Mouse (Mus musculus) kidney, postnatal 25 days (tissue): ENCODE results near the gene Scgb1c1.

Source experiments
- DNase-seq, 2 experiments: peaks; one replicate each; pipeline ENCODE4 v3.0.0; 2021; ENCODE audit warnings: mixed read lengths in 2 of 2

The Scgb1c1 gene

GRCm38 (mm10) chr7:140844905-140845665 lies at the start of gene Scgb1c1:
TSS of gene Scgb1c1 (plus strand) at chr7:140845547.
- DNase-seq, result peak; percentile 89 to 95

DNA sequence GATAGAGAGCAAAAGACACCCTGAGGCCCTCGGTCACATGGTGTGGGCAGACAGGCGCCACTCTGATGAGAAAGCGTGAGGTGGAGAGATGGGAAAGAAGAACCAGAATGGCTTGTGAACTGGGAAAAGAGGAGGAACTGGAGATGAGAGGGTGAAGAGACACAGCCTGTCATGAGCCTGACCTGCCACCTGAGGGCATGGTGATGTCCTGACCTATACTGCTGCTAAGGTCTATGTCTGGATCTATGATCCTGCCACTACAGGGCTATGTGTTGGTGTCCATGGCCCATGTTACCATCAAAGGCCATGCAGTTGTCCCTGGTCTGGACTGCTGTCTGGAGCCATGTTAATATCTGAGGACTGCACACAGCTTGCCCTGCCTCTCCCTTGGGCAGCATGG lies 47.7 kb upstream of the Scgb1c1 start:
- no peak for DNase-seq

DNA sequence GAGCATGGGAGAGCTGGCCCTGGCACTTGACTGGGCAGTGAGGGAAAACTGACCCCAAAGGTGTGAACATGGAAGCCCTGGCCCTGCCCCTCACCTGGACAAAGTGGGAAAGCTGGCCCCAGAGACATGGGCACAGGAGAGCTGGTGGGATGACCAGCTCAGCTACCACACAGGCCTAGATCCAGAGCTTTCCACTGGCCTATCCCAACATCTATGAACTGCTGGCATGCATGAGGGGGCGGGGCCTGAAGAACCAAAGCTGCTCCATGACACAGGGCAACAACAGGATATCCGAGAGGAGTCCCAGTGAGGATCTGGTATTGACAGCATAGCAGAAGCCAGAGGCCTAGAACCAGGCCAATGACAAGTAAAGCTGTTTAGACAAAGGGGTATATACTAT lies 47.1 kb upstream of the Scgb1c1 start:
- no peak for DNase-seq

- DNase-seq, result peak; percentile 56 to 70
Observed at GRCm38 (mm10) chr7:140802629-140803028, 42.7 kb upstream of the Scgb1c1 start.

DNA sequence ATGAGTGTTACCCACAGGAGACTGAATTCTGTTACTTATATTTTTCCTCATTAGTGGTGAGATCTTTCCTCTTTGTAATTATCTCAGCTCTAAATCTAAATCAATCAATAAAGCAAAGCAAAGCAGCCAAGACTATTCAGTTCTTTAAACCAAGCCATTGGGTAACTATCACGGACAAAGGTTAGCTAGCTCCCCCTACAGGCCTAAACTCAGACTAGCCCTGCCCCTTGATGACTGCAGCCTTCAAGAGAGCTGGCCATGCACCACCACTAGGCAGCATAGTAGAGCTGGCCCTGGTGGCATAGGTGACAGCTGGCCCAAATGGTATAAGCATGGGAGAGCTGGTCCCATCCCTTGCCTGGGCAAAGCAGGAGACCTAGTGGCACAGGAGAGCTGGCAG lies 39.6 kb upstream of the Scgb1c1 start:
- DNase-seq, result peak; percentile 80 to 83

GRCm38 (mm10) chr7:140810496-140810895 lies 34.9 kb upstream of the Scgb1c1 start:
- no peak for DNase-seq

DNA sequence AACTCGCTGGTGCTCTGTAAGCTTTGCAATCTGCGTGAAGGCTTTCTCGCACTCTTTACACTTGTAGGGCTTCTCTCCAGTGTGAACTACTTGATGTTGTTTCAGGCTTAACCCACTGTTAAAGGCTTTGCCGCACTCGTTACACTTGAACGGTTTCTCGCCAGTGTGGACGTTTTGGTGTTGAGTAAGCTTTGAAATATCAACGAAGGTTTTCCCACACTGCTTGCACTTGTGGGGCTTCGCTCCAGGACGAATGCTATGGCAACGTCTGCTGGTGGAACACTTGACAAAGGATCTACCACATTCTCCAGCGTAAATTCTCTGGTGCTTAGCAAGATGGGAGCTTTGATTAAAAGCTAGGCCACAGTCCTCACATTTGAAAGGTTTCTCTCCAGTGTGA lies 33.6 kb upstream of the Scgb1c1 start:
- no peak for DNase-seq

DNA sequence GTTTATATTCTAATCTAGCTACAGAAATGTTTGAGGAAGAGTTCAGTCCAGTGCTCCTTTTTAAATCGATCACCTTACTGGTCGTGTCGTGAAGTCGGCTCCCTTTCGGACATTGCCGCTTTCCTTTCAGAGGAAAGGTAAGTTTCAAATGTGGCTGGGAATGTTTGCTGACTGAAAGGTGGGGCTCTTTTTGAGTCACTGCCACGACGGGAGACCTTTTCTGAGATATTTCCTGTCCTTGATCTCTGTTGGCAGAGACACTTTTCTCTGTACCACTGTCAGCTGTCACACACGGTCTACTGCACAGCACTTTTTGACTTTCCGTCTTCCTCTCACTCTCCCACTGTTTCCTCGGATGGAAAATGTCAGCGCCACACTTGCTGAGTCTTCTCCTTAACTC lies 32.5 kb upstream of the Scgb1c1 start:
- DNase-seq, result no peak

- DNase-seq, result no peak
Observed at GRCm38 (mm10) chr7:140820173-140820572, 25.2 kb upstream of the Scgb1c1 start.

DNA sequence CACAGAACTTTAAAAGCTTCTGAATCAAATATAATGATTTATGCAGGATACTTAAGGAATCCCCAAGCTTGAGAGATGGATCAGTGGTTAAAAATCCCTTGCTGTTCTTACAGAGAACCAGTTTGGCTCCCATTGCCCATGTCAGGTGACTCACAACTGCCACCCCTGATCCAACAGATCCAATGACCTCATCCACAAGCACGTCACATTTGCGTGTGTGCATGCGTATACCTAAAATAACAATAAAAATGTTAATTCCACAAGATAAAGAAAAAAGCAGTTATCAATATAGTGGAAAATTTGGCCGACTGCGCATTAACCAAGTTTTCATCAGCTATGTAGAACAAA lies 24.1 kb upstream of the Scgb1c1 start:
- no peak for DNase-seq

GRCm38 (mm10) chr7:140821653-140822329 lies 23.6 kb upstream of the Scgb1c1 start, which contains the start of gene Zfp941:
TSS of gene Zfp941 (minus strand) at chr7:140822178.
- peak; percentile 53 to 79 for DNase-seq

- no peak for DNase-seq
Observed at GRCm38 (mm10) chr7:140822731-140823130, 22.6 kb upstream of the Scgb1c1 start.

- peak; percentile 81 to 91 for DNase-seq
Observed at GRCm38 (mm10) chr7:140828171-140828881, 17.0 kb upstream of the Scgb1c1 start.

DNA sequence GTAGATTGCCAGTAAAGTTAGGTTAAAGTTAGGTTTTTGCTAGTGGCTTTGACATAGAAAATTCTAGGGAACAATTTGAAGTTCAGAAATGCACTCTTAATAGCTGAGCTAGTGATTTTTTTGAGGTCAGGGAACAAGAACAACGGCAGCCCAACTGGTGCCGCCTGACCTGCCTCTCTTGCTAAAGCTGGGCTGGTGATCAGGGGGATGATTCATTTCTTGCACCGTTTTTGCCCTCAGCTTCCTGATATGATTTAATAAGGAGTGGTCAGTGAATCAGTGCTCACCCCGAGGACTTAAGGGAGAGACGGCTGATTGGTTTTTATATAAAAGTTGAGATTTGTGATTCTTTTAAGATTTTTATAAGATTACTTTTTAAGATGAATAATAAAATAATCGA lies 13.9 kb upstream of the Scgb1c1 start:
- DNase-seq, result no peak

- no peak for DNase-seq
Observed at GRCm38 (mm10) chr7:140833341-140833740, 12.0 kb upstream of the Scgb1c1 start.

GRCm38 (mm10) chr7:140834968-140835757 lies 10.2 kb upstream of the Scgb1c1 start, which contains the start of gene Urah:
TSS of gene Urah (plus strand) at chr7:140835018.
- DNase-seq, result peak in 1 of 2 experiments; percentile 59

GRCm38 (mm10) chr7:140835758-140836087 lies 9.6 kb upstream of the Scgb1c1 start:
- no peak for DNase-seq

DNA sequence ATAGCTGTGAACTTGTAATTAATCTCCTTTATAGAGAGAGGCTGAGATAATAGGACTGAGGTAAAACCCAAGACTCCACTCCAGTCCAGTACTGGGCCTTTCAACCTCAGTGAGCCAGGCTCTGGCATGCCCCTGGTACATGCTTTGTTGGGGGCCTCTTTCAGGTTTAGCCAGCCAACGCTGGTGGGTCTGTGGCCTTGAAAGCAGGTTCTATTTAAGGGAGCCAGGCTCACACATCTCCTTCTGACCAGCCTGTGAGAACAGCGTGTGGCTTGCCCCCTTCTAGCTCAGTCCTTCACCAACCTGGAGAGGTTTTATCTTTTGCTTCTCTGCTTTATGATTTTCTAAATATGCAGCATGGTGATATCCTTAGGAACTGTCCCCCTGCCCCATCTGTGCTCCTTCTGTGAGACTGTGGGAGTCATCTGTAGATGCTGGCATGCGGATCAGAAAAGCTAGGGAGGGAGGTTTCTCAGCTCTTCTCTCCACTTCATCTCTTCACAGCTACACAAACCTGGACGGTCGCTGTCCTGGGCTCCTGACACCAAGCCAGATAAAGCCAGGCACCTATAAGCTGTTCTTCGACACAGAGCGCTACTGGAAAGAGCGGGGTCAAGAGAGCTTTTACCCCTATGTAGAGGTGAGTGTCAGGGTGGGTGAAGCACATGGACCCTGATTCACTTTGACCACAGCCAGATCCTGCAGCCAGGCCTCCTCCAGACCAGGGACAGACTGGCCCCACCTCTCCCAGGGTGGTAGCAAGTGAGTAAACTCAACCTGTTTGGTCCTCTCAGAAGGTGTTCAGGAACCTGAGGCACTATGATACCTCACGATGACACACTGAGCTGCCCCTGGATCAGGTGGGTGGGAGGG lies 8.9 kb upstream of the Scgb1c1 start:
- DNase-seq, result no peak

DNA sequence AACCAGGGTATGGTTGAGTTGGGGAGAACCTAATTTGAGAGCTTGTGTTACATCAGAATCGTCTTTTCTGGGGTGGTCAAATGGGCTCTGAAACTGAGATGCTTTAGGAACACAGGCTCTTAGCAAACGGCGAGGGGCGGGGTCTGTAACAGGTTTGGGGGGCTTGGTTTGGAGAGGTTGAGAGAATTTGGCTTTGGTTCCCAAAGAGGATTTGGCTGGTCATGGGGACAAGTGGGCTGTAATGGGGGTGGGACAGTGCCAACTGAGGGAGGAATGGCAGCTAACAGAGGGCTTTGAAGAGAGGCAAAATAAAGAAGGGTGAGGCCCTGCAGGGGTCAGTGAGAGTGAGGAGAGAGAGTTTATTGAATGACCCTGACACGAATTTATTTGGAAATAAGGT lies 5.8 kb upstream of the Scgb1c1 start:
- DNase-seq, result no peak

DNA sequence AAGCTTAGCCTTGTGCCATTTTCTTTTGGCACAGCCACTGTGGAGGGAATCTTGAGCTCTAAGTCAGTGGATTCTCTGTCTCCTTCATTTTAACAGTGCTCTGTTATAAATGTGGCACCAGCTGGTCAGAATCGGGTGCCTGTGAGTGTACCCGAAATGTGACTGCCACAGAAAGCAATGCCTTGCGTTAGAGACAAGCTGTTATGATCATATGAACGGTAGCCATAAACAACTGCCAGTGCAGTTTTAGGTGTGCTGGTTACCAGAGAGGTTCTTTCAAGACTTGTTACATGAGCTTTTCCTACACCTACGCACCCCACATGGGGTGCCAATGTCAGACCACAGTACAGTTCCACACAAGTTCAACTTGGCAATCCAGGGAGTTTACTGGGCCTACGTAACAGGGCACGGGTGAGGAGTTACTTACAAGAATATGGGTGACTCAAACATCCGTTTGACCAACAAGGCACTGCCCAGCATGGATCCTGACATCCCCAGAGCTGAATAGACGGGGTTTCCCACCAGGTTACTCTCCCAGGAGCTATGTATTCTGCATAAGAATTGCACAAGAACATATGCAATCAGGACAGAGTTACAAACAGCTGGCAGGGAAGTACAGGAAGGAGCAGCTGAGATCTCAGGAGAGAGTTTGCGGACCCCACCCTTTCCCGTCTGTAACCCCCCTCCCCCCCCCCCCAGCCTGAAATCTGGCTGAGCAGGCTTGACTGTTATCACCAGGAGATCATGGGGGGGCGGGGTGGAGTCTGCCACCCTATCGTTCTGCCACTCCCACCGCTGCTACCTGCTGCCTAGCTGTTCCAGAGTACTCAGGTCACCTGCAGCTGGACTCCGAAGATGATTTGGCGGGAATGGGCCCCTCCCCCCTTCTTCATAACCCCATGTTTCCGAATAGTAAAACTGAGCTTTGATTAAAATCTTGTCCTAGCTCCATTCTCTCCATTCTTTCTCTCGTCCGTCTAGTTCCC lies 4.3 kb upstream of the Scgb1c1 start:
- DNase-seq, result peak in 1 of 2 experiments; percentile 37

- DNase-seq, result no peak
Observed at GRCm38 (mm10) chr7:140843806-140844205, 1.5 kb upstream of the Scgb1c1 start.
